Mouse (Mus musculus) ovary, adult 18-20 months (tissue): ENCODE data around the gene Dynll2.

Experiments
- DNase-seq: peaks from one replicate; pipeline ENCODE4 v3.0.0; 2022; ENCODE audit warnings: low spot score, mixed read lengths

The Dynll2 gene

GRCm38 (mm10) chr11:87986831-87987793, at the start of gene Dynll2:
Dynll2 (minus strand) TSS chr11:87987533.
- peak; percentile 87 for DNase-seq

- DNase-seq: no peak
These were observed 49.5 kb upstream of the Dynll2 start for GRCm38 (mm10) chr11:88036761-88037251.

GRCm38 (mm10) chr11:88035970-88036369, 48.6 kb upstream of the Dynll2 start:
- no peak for DNase-seq

- no peak for DNase-seq
These were observed 44.4 kb upstream of the Dynll2 start for GRCm38 (mm10) chr11:88031753-88032152.

GRCm38 (mm10) chr11:88030836-88031235, 43.5 kb upstream of the Dynll2 start:
- no peak for DNase-seq

GRCm38 (mm10) chr11:88030219-88030618, 42.9 kb upstream of the Dynll2 start:
- DNase-seq: no peak

- DNase-seq: no peak
These were observed 40.9 kb upstream of the Dynll2 start for GRCm38 (mm10) chr11:88028193-88028684.

GRCm38 (mm10) chr11:88027391-88028035, 40.2 kb upstream of the Dynll2 start:
- no peak for DNase-seq

GRCm38 (mm10) chr11:88023933-88024332, 36.6 kb upstream of the Dynll2 start:
- DNase-seq: no peak

GRCm38 (mm10) chr11:88015795-88016194, 28.5 kb upstream of the Dynll2 start:
- no peak for DNase-seq

GRCm38 (mm10) chr11:88015161-88015560, 27.8 kb upstream of the Dynll2 start:
- no peak for DNase-seq

- DNase-seq: no peak
These were observed 26.3 kb upstream of the Dynll2 start for GRCm38 (mm10) chr11:88013632-88014031.

- DNase-seq: no peak
These were observed 25.4 kb upstream of the Dynll2 start for GRCm38 (mm10) chr11:88012621-88013244.

- no peak for DNase-seq
These were observed 24.6 kb upstream of the Dynll2 start for GRCm38 (mm10) chr11:88011914-88012419.

- DNase-seq: no peak
These were observed 24.0 kb upstream of the Dynll2 start for GRCm38 (mm10) chr11:88011208-88011913.

GRCm38 (mm10) chr11:88009542-88010190, 22.3 kb upstream of the Dynll2 start:
- DNase-seq: peak; percentile 40

GRCm38 (mm10) chr11:88008641-88009040, 21.3 kb upstream of the Dynll2 start:
- no peak for DNase-seq

- DNase-seq: no peak
These were observed 16.8 kb upstream of the Dynll2 start for GRCm38 (mm10) chr11:88004123-88004522.

GRCm38 (mm10) chr11:88002738-88003137, 15.4 kb upstream of the Dynll2 start:
- no peak for DNase-seq

GRCm38 (mm10) chr11:87999751-88000150, 12.4 kb upstream of the Dynll2 start:
- DNase-seq: no peak

- DNase-seq: no peak
These were observed 4.5 kb upstream of the Dynll2 start for GRCm38 (mm10) chr11:87991806-87992205.
